In the genomic region with DNA sequence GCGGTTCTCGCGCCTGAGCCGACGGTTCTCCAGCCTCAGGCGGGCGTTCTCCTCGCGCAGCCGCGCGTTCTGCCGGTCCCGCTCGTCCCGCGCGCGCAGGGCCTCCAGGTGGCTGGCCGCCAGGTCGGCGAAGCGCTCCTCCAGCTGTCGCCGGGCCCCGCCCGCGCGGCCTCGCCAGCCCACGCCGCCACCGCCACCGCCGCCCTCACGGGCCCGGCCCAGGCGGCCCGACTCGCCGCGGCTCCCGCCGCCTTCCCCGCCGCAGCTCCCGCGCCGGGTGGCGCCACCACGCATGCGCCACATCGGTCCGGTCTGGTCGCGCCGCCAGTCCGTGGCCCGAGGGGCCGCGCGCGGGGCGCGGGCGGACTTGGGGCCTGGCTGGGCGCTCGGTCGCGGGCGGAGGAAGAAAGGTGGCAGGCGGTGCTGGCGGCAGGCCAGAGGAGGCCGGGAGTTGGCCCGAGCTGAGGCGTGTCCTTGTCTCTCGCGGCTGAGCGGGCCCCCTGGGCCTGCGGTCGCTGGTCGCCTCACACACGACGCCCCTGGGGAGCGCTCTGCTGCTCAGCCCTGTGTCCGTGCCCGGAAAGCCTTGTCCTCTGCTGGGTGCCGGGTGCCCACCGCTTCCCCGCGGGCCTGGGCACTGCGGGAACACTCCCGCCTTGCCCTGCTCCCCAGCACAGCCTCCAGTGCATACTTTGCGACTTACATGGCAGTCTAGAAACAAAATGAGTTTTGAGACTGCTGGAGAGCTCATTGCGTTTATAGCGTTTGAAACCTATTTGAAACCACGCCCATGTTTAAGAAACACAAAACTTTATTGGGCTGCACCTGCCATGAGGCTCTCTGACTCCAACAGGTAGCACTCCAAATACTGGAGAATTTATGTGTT, we compare ENCODE assay signal across 7 mouse cellular contexts. TPM values are rescaled to one million over a fixed set of nuclear protein-coding genes. Genes with fewer than 3 reads are reported as not detected.
A peak's percentile ranks its signal among the peaks of the same experiment; 100 is the strongest.
DNase-seq lines count a peak whose midpoint lies in the region; ATAC-seq lines count a peak whose summit lies in the region.

Tusc1 (minus strand) TSS at position 394 of the 886 bp plus-strand sequence.

- intact Hi-C loops in left cerebral cortex, postnatal 14 days (cut with DNase I): no loop called here

- ATAC-seq in intestine, embryonic 15.5 days: peak; percentile 91
- ATAC-seq in megakaryocyte-erythroid progenitor cell, adult 5-6 weeks (replicated peaks; ENCODE audit: low FRiP score, low TSS enrichment, poor library complexity, severe bottlenecking): peak; percentile 86

- H3K27me3 ChIP-seq in intestine, embryonic 15.5 days (replicated peaks): no peaks in the 10 kb centered on the region

- H3K4me1 ChIP-seq in intestine, embryonic 15.5 days (replicated peaks): 0 out of 2 replicates have a peak, but pooled peaks cover 3% of the 10 kb centered on the region

- no peaks in the 10 kb centered on the region for H3K9me3 ChIP-seq in intestine, embryonic 15.5 days

- peak within 1 kb of the TSS; percentile 89 for H3K9ac ChIP-seq in intestine, embryonic 15.5 days

- H3K27ac ChIP-seq in intestine, embryonic 15.5 days: peak within 1 kb of the TSS; percentile 96

- H3K36me3 ChIP-seq in intestine, embryonic 15.5 days: no peaks in the 10 kb centered on the region

- peak within 1 kb of the TSS; percentile 92 for H3K4me2 ChIP-seq in intestine, embryonic 15.5 days (replicated peaks)

- DNase-seq in adrenal gland, adult 2 months: peak; percentile 95
- peak; percentile 72 for DNase-seq in embryo, embryonic 10.5 days (ENCODE audit: low spot score)
- DNase-seq in gastrocnemius, postnatal 25 days: peak; percentile 79
- peak; percentile 63 to 69 for DNase-seq in left cerebral cortex, postnatal 14 days (ENCODE audit: low spot score in 2 of 2)
- DNase-seq in right cerebral cortex, postnatal 4 days: peak; percentile 76

- WGBS in intestine, embryonic 15.5 days: under 1% methylated on average over 66 of the region's 97 CpGs

- peak within 1 kb of the TSS; percentile 72 for H3K4me3 ChIP-seq in intestine, embryonic 15.5 days (replicated peaks)

RNA-seq across cellular contexts. Expression of gene Tusc1, which starts in this region (rescaled TPM):
- total RNA-seq in adrenal gland, adult 2 months (2021): 10 to 100 TPM in 1 of 2 experiments, 1 to 10 TPM in 1; 6.8 to 13.0 TPM
- 21.3 and 27.2 TPM in 2 replicates for polyA plus RNA-seq in adrenal gland, adult 2 months (2012; rRNA removed)
- 1 to 10 TPM; 2.0 to 2.6 TPM for total RNA-seq in gastrocnemius, postnatal 25 days (2021)
- 3.8 and 5.5 TPM in 2 replicates for polyA plus RNA-seq in intestine, embryonic 15.5 days (2015; fragmentation: Nextera tagmentation; extraction: Ambion mirVana)
- total RNA-seq in left cerebral cortex, postnatal 14 days (2021): 10 to 100 TPM; 15.2 to 16.1 TPM
- total RNA-seq in megakaryocyte-erythroid progenitor cell, adult 5-6 weeks (2014; fragmentation: Nextera tagmentation): 10.8 and 14.0 TPM in 2 replicates
- 2.6 and 7.6 TPM in 2 replicates for total RNA-seq in megakaryocyte-erythroid progenitor cell, adult 5-6 weeks (2017)

Comparison
In these comparisons a context has a peak if more than half of its experiments do, and no peak if none do; other contexts are left out.
1. Peak in every context shown above with its lines: DNase-seq, ATAC-seq, H3K4me3 ChIP-seq and H3K27ac ChIP-seq.